Mouse (Mus musculus) embryonic facial prominence, embryonic 15.5 days (tissue): Measurements from ENCODE around the gene Mfn2. TPM values are rescaled to one million over a fixed set of nuclear protein-coding genes. Genes with fewer than 3 reads are reported as not detected.

Experiments
- ATAC-seq: fragments of 200-750 bp; cut with Nextera tagmentation; 2 replicates; pipeline ENCODE4 v1.8.0; 2017; ENCODE audit warnings: low read depth, moderate TSS enrichment; ENCODE audit not compliant: insufficient number of reproducible peaks, low FRiP score, low TSS enrichment
- H3K27ac ChIP-seq: fragments of 300-500 bp; sonication (generic); replicated peaks from 2 replicates; pipeline ENCODE4 v1.5.1; 2015; ENCODE audit warnings: mild to moderate bottlenecking, inconsistent platforms
- H3K27me3 ChIP-seq: fragments of 300-500 bp; sonication (generic); 2 replicates; pipeline ENCODE4 v1.6.1; 2015; ENCODE audit warnings: inconsistent platforms
- H3K36me3 ChIP-seq: fragments of 300-500 bp; sonication (generic); 2 replicates; pipeline ENCODE4 v1.6.1; 2015; ENCODE audit warnings: mild to moderate bottlenecking, inconsistent platforms
- H3K4me1 ChIP-seq: fragments of 300-500 bp; sonication (generic); 2 replicates; pipeline ENCODE4 v1.6.1; 2015; ENCODE audit warnings: inconsistent platforms
- H3K4me2 ChIP-seq: fragments of 300-500 bp; sonication (generic); replicated peaks from 2 replicates; pipeline ENCODE4 v1.6.1; 2015; ENCODE audit warnings: mild to moderate bottlenecking, inconsistent platforms
- H3K4me3 ChIP-seq: fragments of 300-500 bp; sonication (generic); replicated peaks from 2 replicates; pipeline ENCODE4 v1.5.1; 2015; ENCODE audit warnings: mild to moderate bottlenecking, inconsistent platforms
- H3K9ac ChIP-seq: fragments of 300-500 bp; sonication (generic); 2 replicates; pipeline ENCODE4 v1.6.1; 2015; ENCODE audit warnings: inconsistent platforms
- H3K9me3 ChIP-seq: fragments of 300-500 bp; sonication (generic); replicated peaks from 2 replicates; pipeline ENCODE4 v1.6.1; 2016; ENCODE audit warnings: inconsistent platforms
- WGBS: fragments of 180-500 bp; shearing (Covaris S2); methylation state at CpG from one replicate; pipeline ENCODE4 v1.1.7; 2015; 5-methylcytosine and 5-hydroxymethylcytosine counted together
- polyA plus RNA-seq: library from polyadenylated mRNA; unstranded; fragments of >200 nt; fragmentation: Nextera tagmentation; extraction: Ambion mirVana; gene quantifications from 2 replicates; pipeline ENCODE4 v1.2.1, GENCODE M21; 2015

Mfn2 gene
- polyA plus RNA-seq, 1 experiment from 2014 or later = 39.4 TPM

DNA sequence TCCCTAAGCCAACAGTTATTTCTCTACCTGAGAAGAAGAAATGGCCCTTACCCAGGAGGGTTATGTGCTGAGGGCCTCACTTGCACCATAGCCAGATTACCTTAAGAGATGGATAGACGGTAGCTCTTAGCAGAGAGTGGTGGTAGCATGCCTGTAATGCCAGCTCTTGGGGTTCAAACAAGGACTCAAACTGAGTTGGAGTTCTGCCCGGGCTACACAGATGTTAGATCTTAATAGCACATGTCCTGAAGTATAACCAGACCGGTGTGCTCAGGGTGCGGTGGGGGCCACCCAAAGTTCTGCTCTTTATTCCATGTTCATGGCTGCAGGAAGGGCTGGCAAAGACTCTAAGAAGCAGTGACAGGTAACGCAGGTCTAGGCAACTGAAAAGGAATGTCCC lies 5.0 kb upstream of the Mfn2 start:
- Histone ChIP-seq H3K4me2 (no peak overlapping the region), H3K9me3 (no peaks in the 10 kb centered on the region), H3K27me3 (no peaks in the 10 kb centered on the region), H3K27ac (no peak overlapping the region), H3K9ac (no peak overlapping the region), H3K4me3 (no peak overlapping the region), H3K4me1 (peaks cover 4% of the 10 kb centered on the region; the same call in 1 of the 2 replicates), H3K36me3 (peaks cover 46% of the 10 kb centered on the region)
- 74% methylated on average over 5 of the region's 5 CpGs for WGBS
- no peak for ATAC-seq

DNA sequence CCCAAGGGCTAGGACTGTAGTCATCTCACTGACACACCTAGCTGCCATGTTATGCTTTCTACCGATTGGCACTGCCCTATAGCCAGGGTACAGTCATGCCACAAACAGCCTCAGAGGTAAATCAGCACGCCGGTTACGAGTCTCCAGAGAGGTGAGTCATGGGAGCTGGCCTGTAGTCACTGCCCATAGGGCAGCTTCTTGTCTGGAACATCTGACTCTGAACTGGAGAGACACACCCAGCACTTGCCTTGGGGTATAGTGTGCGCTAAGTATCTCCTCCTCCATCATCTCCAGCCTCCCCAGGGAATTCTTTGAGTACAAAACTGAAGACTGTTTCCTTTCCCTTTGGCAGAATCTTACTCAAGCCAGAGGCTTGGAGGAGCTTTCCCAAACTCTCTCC lies 1.7 kb upstream of the Mfn2 start:
- H3K4me2 ChIP-seq = no peak overlapping the region
- H3K4me3 ChIP-seq = no peak overlapping the region
- H3K27ac ChIP-seq = no peak overlapping the region
- no peaks in the 10 kb centered on the region for H3K9me3 ChIP-seq
- H3K4me1 ChIP-seq = peaks cover 14% of the 10 kb centered on the region
- no peak overlapping the region for H3K9ac ChIP-seq
- no peaks in the 10 kb centered on the region for H3K27me3 ChIP-seq
- no peak for ATAC-seq
- H3K36me3 ChIP-seq = peaks cover 34% of the 10 kb centered on the region
- 58% methylated on average over 5 of the region's 5 CpGs for WGBS

DNA sequence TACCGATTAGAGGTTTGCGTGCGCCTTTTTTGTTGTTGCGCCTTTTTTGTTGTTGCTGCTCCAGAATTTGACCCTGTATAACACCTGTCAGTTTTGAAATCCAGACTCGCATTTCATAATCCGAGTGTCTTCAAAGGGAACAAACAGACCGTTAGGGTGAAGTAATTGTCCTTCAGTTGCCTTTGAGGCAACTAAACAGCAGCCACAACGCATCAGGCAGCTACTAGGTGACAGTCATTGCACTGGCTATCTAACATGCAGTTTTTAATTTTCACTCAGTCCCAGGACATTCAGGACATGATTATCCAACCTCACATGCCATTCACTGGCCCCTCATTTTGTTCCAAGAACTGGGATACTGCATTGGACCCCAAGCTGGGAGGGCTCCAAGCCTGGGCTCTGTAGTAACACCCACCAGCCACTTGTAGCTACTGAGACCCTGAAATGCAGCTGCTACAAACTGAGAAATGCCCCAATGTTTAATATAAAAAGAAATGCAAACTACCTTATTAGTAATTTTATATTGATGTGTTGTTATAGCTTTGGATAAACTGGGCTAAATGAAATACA lies 671 bp upstream of the Mfn2 start:
- no peaks in the 10 kb centered on the region for H3K27me3 ChIP-seq
- no peak overlapping the region for H3K27ac ChIP-seq
- peak overlapping the region; percentile 93 for H3K4me3 ChIP-seq
- H3K4me2 ChIP-seq = peak overlapping the region; percentile 62
- H3K9me3 ChIP-seq = no peaks in the 10 kb centered on the region
- H3K36me3 ChIP-seq = peaks cover 33% of the 10 kb centered on the region
- H3K9ac ChIP-seq = peak overlapping the region; percentile 84; the same call in 1 of the 2 replicates
- H3K4me1 ChIP-seq = peaks cover 14% of the 10 kb centered on the region
- 2% methylated on average over 8 of the region's 8 CpGs for WGBS
- 0 out of 2 replicates have a peak, but pooled peaks have one; percentile 12 for ATAC-seq

DNA sequence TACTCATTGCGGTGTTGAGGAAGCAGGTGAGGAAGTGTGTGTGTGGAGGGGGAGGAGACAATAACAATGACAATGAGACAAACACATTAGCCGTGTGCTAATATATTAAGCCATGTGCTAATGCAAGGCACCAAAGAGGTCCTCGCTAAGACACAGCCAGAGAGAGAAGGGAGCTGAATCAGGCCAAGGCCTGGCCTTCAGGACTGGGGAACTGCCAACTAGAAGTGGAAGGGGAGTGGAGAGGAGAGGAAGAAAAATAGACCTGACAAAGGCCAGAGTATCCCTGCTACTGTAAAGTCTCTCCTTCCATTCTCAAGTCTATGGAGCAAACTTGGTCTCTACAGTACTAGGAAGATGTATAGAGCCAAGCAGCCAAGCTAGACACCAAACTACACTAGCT lies 903 bp downstream of the Mfn2 start:
- Histone ChIP-seq H3K4me3 (peak overlapping the region; percentile 93), H3K9me3 (no peaks in the 10 kb centered on the region), H3K27ac (no peak overlapping the region), H3K27me3 (no peaks in the 10 kb centered on the region), H3K36me3 (peaks cover 39% of the 10 kb centered on the region), H3K4me2 (peak overlapping the region; percentile 56), H3K4me1 (peaks cover 14% of the 10 kb centered on the region), H3K9ac (peak overlapping the region; percentile 84; the same call in 1 of the 2 replicates)
- WGBS = 80% methylated on average over 3 of the region's 3 CpGs
- ATAC-seq = no peak

DNA sequence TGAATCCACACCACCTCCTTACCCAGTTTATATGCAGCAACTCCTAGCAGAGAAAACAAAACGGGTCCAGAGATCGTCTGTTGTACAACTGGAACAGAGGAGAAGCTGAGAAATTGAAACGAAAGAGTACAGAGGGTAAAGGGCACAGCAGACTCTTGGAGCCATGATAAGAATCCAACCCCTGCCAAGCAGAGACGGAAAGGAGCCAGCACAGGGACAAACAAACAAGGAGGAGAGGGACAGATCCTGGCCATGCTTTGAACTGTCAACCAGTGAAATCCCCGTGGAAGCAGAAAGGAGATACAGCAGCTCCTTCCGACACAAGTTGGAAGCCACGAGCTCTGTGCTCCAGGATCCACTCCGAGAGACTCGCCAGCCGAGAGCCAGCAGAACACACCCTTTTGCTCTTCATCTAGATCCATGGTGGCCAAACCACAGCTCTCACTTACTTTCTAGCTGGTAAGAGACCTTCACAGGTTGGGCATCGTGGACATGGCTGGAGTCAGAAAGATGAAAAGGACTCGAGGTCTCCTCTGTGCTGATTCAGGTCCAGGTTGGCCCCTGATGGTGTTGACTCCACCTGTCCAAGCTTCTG lies 1.5 kb downstream of the Mfn2 start:
- 88% methylated on average over 12 of the region's 12 CpGs for WGBS
- Histone ChIP-seq H3K27ac (no peak overlapping the region), H3K4me2 (no peak overlapping the region), H3K9me3 (no peaks in the 10 kb centered on the region), H3K36me3 (peaks cover 44% of the 10 kb centered on the region), H3K27me3 (no peaks in the 10 kb centered on the region), H3K4me3 (0 out of 2 replicates have a peak overlapping the region, but pooled peaks have one; percentile 93), H3K4me1 (peaks cover 14% of the 10 kb centered on the region), H3K9ac (no peak overlapping the region)
- ATAC-seq = no peak

DNA sequence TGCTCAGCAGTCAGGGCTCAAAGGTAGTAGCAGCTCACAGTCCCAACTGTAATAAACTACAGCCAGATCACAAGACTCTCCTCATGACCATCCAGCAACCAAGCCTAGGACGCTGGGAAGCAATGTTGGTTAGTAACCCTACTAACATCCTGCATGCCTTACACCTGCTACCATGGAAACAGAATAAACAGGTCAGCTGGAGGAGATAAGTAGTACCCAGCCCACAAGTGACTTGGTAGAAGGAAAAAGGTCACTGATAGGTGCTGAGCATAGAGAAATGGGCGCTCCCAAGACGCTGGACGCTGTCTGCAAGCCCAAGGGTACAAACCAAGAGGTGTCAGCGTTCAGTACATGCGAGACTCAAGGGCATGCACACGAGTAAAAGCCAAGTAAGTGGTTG lies 4.1 kb downstream of the Mfn2 start:
- Histone ChIP-seq H3K4me2 (no peak overlapping the region), H3K4me3 (no peak overlapping the region), H3K36me3 (peaks cover 69% of the 10 kb centered on the region), H3K9ac (no peak overlapping the region), H3K4me1 (peaks cover 14% of the 10 kb centered on the region), H3K27ac (no peak overlapping the region), H3K9me3 (no peaks in the 10 kb centered on the region), H3K27me3 (no peaks in the 10 kb centered on the region)
- 91% methylated on average over 7 of the region's 7 CpGs for WGBS
- no peak for ATAC-seq

DNA sequence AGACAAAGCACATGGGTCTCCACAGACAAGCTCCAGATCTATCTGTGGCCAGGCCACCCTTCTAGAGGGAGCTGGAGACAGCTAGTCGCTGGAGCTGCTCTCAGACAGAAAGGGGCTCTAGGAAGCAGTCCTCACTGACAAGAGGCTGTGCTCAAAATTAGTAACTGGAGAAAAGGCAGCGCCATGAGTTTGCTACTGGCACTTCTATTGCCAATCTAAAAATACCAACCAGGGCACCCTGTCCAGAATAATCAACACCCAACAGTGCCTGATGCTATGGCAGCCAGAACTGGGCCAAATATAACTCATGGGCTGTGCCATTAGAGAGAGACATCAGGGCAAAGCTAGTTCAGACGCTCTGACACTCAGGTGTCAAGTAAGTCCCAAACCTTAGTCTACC lies 7.2 kb downstream of the Mfn2 start:
- no peaks in the 10 kb centered on the region for H3K4me1 ChIP-seq
- no peak overlapping the region for H3K4me3 ChIP-seq
- H3K27me3 ChIP-seq = no peaks in the 10 kb centered on the region
- H3K9ac ChIP-seq = no peak overlapping the region
- peaks cover 87% of the 10 kb centered on the region for H3K36me3 ChIP-seq
- H3K9me3 ChIP-seq = no peaks in the 10 kb centered on the region
- WGBS = 89% methylated on average over 3 of the region's 3 CpGs
- no peak overlapping the region for H3K4me2 ChIP-seq
- no peak overlapping the region for H3K27ac ChIP-seq
- no peak for ATAC-seq

DNA sequence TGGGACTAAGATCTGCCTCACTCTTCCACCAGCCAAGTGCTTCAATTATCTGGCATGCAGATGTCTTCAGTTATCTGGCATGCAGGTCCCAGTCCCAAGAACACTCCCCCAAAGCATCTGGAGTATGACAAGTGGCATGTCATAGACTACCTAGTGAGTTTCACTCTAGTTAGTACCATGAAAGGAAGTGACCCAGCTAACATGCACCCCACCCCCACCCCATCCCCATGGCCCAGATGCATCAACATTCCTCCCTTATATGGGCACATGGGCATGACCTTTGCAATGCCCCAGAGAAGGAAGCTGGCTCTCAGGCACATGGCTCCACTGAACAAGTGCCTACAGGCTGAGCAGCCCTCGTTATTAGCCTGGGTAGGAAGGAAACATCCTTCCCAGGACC lies 8.1 kb downstream of the Mfn2 start:
- 29% methylated on average over 1 of the region's 1 CpGs for WGBS
- Histone ChIP-seq H3K4me1 (no peaks in the 10 kb centered on the region), H3K9me3 (no peaks in the 10 kb centered on the region), H3K27ac (no peak overlapping the region), H3K36me3 (peaks cover 89% of the 10 kb centered on the region), H3K9ac (no peak overlapping the region), H3K4me3 (no peak overlapping the region), H3K27me3 (no peaks in the 10 kb centered on the region), H3K4me2 (no peak overlapping the region)
- ATAC-seq = no peak

DNA sequence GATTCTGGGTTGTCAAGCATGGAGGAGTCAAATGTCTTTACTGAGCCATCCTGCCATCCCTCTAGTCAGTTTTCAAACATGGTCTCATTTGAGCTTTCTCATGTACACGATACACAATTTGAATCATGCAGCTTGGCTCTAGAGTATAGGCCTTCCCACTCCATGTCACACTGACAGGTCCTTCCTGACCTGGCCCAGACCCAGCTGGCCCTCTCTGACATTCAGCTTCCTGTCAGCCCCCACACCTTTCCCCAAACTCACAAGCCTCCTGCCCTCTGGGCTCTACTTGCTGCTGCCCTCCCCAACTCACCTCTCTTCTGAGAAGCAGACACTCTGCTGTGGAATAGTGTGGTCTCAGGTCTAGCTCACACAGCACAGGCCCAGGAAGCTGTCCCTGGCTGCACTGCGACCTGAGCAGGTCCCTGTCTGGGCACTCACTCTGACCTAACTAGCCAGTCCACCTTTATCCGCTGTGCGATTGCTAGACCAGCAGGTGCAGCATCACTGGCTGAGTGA lies 8.6 kb downstream of the Mfn2 start:
- 92% methylated on average over 4 of the region's 4 CpGs for WGBS
- ATAC-seq = no peak
- Histone ChIP-seq H3K4me3 (no peak overlapping the region), H3K4me1 (no peaks in the 10 kb centered on the region), H3K9ac (no peak overlapping the region), H3K9me3 (no peaks in the 10 kb centered on the region), H3K27me3 (no peaks in the 10 kb centered on the region), H3K27ac (no peak overlapping the region), H3K4me2 (no peak overlapping the region), H3K36me3 (peaks cover 93% of the 10 kb centered on the region)

DNA sequence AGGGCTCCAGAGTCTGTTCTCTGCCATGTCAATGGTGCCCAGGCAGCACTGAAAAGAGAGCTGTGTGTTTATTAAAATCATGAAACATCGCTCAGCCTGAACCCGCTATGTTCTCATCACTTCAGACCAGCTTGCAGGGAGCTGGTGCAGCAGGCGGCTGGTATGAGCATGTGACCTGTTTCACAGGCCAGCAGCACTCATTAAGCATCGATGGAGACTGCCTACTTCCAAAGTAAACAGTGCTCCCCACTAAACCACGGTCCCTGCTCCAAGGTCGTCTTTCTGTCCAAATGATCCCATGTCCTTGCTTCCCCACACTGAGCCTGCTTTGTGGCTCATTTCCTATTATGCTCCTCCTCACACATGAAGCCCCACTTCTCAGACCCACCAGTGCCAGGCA lies 14.2 kb downstream of the Mfn2 start:
- Histone ChIP-seq H3K9ac (no peak overlapping the region), H3K4me1 (no peaks in the 10 kb centered on the region), H3K4me2 (no peak overlapping the region), H3K4me3 (no peak overlapping the region), H3K36me3 (peaks cover 86% of the 10 kb centered on the region), H3K27me3 (no peaks in the 10 kb centered on the region), H3K9me3 (no peaks in the 10 kb centered on the region), H3K27ac (no peak overlapping the region)
- 92% methylated on average over 6 of the region's 6 CpGs for WGBS
- ATAC-seq = no peak

DNA sequence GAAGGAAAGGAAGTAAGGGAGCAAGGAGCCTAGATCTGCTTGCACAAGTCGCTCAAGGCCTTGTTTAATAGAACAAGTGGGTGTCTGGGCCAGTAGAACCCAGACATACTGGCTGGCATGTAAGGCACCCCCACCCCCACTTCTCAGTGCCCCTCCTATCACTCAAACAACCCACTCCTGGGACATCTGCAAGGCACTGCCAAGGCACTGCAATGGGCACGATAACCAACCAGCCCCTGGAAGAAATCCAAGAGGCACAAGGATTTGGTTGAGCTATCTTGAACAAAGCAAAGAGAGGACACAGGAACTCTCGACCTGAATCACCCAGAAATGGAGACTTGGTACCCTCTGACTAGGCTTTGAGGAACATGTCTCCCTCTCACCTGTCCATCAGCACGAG lies 16.3 kb downstream of the Mfn2 start:
- no peak for ATAC-seq
- no peaks in the 10 kb centered on the region for H3K9me3 ChIP-seq
- no peaks in the 10 kb centered on the region for H3K27me3 ChIP-seq
- no peaks in the 10 kb centered on the region for H3K4me1 ChIP-seq
- WGBS = 86% methylated on average over 4 of the region's 4 CpGs
- peaks cover 89% of the 10 kb centered on the region for H3K36me3 ChIP-seq
- H3K9ac ChIP-seq = no peak overlapping the region
- H3K27ac ChIP-seq = no peak overlapping the region
- no peak overlapping the region for H3K4me3 ChIP-seq
- no peak overlapping the region for H3K4me2 ChIP-seq

DNA sequence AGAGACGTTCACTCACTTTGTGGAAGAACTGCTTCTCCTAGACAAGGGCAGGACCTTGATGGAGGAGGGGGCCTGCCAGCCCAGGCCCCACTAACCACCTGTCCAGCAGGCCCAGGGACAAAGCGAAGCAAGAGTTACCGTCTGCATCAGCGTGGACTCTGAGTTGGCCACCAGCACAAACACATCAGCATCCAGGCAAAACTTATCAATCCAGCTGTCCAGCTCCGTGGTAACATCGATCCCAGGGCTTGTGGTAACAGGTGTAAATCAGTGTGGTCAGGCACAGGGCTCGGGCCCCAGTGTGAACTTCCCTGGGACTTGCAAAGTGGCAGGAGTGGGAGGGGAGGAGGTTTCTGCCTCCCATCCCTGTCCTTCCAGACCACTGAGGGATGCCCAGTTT lies 17.2 kb downstream of the Mfn2 start:
- 92% methylated on average over 7 of the region's 7 CpGs for WGBS
- peaks cover 89% of the 10 kb centered on the region for H3K36me3 ChIP-seq
- no peak overlapping the region for H3K27ac ChIP-seq
- H3K9me3 ChIP-seq = no peaks in the 10 kb centered on the region
- H3K4me1 ChIP-seq = no peaks in the 10 kb centered on the region
- no peaks in the 10 kb centered on the region for H3K27me3 ChIP-seq
- no peak overlapping the region for H3K4me2 ChIP-seq
- no peak overlapping the region for H3K9ac ChIP-seq
- H3K4me3 ChIP-seq = no peak overlapping the region
- ATAC-seq = no peak
